Mouse (Mus musculus): ENCODE measurements around the gene Polk.

Gene Polk

DNA sequence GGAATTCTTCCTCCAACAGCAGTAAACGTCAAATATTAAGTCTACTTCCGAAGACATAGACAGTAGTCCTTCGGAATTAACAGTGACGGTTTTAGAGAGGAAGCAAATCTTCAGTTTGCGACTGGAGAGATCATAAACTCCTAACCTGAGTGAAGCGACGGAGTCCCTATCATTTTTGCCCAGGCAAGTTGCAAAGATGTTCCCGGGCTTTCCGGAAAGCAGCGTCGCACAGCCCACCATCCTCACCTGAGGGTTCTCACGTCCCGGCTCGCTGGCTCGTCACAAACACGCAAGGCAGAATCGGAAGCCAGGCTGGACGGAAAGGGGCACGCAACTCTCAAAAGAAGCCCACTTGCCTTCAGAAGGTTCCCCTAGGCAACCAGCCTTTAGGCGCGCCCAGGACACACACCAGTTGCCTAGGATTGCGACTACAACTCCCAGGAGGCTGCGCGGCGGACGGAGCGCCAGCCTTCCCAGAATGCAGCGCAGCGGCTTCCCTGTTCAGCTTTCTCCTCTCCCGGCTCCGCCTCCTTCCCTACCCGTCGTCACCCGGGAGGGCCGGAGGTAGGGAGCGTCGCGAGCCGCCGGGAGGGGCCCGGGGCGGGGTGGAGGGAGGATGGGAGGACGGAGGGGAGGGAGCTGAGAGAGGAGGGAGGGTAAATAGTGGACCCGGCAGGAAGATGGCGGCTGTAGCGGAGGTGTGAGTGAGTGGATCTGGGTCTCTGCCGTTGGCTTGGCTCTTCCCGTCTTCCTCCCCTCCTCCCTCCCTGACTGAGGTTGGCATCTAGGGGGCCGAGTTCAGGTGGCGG, at the start of gene Polk, which contains the start of gene Col4a3bp:
Polk (minus strand) TSS at position 499 of the 809 bp plus-strand sequence.
Col4a3bp (plus strand) TSS at position 538 of the 809 bp plus-strand sequence.
- peak; percentile 97 for DNase-seq (ENCODE audit: low read depth, low spot score)

DNA sequence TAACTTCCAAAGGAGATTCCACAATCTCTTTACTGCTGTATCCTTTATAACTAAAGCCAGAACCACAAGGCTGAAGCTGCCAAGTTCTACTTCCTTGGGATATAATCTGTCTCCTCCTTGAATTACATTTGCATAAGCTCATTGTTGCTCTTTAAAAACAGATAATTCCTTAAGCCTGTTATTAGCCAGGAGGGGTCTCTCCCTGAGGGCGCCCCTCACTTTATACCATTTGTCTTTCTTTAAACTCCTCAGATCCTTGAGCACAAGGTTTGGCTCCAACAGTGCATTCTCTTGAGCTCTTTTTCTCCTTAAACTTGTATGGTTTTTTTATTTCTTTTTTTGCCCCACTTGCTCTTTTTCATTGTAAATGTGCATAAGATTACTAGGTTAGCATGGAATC, 46.3 kb upstream of the Polk start:
- no peak for DNase-seq (ENCODE audit: low read depth, low spot score)

DNA sequence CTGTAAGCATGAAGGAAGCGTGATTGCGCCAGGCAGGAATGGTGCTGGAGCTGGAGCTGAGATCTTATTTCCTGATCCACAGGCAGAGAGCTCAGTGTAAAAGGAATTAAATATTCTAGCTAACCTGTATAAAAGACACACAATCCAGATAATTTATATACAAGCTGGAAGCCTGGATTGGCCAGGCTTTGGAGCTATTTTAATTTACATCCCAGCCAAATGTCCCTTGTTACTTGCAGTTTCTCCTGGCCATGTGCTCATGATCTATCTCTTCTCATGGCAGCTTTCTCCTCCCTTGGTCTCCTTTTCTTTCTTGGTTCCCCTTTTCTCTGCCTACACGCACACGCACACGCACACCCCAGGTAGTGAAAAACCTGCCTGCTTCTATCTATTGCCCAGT, 44.2 kb upstream of the Polk start:
- DNase-seq (ENCODE audit: low read depth, low spot score) = no peak

DNA sequence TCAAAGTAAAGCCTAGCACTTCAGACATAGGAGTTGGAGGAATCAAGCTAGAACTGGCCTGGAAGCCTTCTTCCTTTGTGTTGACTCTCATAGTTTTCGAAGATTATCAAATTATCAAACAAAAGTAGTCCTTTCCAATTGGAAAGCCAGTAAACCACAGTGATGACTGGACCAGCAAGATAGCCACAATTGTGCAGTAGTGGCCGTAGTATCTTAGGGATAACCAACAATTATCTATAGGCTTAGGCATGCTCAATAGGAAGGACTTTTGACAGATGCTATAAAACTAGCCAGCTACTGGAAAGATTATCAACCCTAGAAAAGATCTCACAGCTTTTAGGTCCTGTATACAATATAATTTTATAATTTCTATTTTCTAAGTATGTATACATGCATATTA, 41.8 kb upstream of the Polk start:
- no peak for DNase-seq (ENCODE audit: low read depth, low spot score)

DNA sequence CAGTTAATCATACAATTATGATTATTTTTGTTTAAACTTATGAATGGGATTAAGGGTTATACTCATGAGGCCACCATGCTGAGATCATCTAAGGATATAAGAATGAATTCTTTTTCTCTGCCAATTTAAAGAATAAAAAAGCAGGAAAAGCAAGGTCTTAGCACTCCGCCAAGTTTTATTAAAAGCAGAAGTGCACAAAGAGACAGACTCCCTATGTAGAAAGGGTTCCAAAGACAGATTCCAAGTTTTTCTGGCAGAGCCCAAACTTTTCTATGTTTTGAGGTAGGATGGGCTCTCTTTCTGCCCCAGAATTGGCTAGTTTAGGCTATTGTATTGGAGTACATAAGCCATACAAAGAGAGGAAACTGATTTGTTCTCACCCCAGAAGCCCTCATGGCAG, 37.6 kb upstream of the Polk start:
- no peak for DNase-seq (ENCODE audit: low read depth, low spot score)

DNA sequence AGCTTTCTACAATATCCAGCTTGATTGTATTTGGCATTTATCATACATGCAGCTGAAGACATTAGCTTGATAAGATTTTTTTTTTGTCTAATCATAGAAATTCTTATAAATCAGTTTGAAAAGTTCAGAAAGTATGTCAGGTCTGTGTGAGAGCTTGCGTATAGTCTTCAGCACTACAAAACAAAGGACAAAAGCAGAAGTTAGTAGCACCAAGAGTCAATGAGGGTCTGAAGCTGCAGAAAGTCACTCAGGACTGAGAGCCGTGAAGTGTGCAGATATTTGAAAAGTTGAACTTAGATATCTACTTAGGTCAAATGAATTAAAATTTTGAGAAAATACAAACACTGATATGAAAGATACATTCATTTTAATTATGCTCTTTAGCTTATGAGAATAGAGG, 36.7 kb upstream of the Polk start:
- DNase-seq (ENCODE audit: low read depth, low spot score) = no peak

DNA sequence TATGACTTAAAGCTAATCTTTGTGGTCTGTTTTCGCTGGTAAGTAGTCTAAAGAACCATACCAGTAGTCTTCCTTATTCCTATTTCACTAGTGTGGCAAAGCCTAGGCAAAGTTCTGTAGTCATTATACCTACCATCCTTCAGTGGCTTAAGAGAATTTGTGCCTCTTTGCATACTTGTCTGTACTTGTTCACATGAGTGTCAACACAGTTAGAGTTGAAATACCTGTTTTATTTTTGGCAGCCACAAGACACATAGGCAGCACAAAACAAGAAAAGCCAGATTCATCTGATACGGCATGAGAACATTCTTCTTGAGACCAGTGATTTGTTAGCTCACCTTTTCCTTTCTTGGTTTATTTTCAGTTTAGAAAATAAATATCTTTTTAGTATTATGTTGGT, 31.8 kb upstream of the Polk start:
- peak; percentile 4 for DNase-seq (ENCODE audit: low read depth, low spot score)

DNA sequence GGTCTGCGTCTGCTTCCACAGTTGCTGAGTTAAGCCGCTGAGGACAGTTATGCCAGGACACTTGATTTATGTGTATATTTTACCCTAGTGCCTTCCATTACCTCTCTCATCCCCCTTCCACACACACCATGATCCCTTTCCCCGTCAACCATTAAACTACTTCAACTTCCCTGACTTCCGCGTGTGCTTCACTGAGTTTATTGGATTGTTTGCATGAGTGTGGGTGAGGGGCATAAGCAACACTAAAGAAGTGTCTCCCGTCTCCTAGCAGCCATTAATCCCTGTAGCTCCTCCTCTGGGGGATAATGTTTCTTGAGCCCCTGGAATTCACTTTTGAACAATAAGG, 28.6 kb upstream of the Polk start:
- no peak for DNase-seq (ENCODE audit: low read depth, low spot score)

DNA sequence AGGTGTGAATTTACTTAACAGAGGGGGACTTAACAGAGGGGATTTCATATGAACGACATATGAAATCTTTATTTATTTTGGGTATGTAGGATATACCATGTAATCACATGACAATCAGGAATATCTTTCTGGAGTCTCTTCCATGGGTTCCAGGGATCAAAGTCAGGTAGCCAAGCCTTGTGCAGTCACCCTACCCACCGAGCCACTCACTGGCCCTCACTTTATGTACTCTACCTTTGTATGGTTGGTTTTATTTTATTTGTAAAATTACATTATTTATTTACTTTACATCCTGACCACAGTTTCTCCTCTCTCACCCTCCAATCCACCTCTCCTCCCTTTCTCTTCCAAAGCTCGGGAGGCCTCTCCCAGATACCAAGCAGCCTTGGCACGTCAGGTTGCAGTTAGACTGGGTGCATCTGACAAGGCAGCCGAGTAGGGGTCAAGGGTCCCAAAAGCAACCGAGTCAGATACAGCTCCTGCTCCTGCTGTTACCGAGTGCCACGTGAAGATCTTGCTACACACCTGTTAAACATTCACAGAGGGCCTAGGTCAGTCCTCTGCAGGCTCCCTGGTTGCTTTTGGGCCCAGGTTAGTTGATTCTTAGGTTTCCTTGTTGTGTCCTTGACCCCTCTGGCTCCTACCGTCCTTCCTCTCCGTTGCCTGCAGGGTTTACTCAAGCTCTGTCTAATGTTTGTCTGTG, 28.1 kb upstream of the Polk start:
- DNase-seq (ENCODE audit: low read depth, low spot score) = no peak

DNA sequence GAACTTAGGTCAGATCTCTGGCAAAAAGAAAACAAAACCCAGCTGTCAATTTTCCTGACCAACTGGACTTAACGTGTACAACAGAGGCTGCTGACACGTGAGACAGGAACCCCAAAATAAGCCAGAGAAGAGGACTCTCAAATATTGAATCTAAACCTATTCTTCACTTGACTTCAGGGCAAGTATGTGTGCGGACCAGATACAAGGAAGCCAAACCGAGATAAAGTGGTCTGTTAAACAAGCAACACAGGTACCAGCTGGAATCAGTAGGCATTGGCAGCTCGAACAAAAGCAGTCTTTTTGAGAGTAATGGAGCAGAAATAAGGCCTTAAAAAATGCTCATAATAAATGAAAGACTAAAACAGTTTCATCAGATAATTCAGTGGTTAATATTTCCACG, 25.6 kb upstream of the Polk start:
- no peak for DNase-seq (ENCODE audit: low read depth, low spot score)

DNA sequence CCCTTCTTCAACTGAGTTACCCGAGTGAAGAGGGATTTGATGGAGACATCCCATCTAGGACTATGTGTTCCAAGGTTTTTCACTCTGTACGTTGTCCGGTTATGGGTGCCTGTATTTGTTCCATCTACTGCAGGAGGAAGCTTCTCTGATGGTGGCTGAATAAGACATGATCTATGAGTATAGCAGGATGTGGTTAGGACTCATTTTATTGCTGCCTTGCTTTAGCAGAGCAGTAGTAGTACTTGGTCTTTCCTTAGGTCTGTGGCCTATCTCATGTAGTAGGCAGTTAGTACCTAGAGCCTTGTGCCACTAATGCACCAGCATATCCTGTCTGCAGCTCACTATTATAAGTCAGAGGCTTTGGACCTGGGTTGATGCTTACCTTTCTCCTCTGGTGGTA, 12.7 kb upstream of the Polk start:
- no peak for DNase-seq (ENCODE audit: low read depth, low spot score)

DNA sequence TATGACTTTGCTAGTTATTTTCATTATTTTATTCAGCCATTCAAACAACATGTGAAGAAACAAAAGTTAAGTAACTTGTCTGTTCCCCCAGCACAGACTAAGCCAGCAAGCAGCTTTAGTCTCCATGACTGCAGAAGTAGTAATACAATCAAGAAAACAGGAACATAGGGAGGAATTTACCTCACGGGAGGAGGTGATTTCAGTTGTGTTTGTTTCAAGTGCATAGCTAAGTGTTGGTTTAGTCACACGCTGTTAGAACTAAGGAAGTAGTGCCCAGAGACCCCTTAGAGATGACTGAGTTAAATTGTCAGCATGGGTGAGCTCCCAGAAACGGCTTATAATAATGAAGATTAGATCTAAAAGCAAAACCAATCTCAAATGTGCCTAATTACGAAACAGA, 5.6 kb upstream of the Polk start:
- DNase-seq (ENCODE audit: low read depth, low spot score) = no peak

DNA sequence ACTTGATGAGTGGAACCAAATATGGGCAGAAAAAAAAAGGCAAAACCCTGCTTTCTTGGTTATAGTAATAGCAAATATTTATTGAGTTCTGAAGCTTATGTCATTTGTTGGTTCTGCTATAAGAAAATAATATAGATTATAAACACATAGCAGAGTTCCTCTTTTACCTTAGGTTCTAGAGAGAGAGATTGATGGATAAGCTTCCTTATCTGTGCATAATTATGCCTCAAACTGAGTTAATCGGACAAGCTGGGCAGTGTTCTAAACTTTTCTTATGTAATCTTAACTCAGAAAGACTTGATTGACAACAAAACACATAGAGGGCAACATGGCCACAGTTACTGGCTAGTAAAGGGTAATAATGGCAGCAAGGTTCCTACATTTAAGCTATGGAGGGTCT, 4.9 kb upstream of the Polk start:
- no peak for DNase-seq (ENCODE audit: low read depth, low spot score)

DNA sequence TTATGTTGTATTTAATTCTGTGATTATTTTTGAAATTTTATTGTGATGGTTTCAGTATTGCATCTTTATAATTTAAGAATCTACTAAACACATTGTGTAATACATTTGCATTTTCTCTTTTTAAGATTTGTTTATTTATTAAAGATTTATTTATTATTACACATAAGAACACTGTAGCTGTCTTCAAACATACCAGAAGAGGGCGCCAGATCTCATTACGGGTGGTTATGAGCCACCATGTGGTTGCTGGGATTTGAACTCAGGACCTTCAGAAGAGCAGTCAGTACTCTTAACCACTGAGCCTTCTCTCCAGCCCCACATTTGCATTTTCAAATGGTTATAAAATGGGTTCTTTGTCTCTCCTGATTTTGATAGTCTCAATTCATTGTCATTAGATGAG, 2.1 kb upstream of the Polk start:
- DNase-seq (ENCODE audit: low read depth, low spot score) = no peak

DNA sequence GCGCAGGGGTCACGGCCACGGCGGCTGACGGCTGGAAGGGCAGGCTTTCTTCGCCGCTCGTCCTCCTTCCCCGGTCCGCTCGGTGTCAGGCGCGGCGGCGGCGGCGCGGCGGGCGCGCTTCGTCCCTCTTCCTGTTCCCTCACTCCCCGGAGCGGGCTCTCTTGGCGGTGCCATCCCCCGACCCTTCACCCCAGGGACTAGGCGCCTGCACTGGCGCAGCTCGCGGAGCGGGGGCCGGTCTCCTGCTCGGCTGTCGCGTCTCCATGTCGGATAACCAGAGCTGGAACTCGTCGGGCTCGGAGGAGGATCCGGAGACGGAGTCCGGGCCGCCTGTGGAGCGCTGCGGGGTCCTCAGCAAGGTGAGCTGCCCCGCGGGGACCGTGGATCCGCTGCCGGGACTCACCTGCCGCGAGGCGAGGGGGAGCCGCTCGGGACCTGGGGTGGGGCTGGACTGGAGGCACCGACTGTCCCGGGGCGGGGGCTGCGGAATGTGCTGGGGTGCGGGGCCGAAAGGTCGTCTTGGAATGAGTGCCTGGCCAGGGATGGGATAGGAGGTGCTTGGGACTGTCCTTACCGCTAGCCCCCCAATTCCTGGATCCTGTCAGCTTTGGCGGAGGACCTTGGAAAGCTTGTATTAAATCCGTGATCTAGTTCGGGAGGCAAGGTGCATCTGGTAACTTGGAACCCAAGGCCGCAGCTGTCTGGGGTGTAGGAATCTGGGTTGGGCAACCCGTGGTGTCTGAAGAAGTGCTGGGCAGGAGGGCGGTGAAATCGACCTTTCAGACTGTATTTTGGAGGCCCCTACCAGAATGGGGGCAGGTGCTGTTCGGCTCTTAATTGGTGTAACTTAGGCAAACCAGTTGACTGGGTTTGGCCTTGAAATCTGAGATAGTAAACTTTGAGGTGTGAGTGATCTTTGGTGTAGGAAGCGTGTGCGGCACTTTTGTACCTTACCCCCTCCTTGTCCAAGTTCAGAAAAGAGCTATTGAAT, 817 bp upstream of the Polk start:
- DNase-seq (ENCODE audit: low read depth, low spot score) = peak; percentile 13

DNA sequence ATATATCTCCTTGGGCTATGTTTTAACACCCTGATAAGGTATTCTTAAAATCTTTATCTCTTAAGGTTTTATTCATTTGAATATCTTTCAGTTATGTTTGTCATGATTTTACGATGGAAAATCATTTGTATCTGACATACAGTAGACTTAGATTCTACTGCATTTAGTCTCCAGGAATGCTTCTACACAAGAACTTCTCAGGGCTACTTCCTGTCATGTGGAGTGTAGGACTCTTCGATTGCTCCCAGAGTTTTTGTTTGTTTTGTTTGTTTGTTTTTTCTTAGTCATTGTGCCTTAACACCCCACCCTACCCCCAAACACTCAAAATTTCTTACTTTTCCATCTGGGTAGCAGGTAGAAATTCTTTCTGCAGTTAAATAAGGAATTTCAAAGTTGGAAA, 998 bp downstream of the Polk start:
- DNase-seq (ENCODE audit: low read depth, low spot score) = no peak

DNA sequence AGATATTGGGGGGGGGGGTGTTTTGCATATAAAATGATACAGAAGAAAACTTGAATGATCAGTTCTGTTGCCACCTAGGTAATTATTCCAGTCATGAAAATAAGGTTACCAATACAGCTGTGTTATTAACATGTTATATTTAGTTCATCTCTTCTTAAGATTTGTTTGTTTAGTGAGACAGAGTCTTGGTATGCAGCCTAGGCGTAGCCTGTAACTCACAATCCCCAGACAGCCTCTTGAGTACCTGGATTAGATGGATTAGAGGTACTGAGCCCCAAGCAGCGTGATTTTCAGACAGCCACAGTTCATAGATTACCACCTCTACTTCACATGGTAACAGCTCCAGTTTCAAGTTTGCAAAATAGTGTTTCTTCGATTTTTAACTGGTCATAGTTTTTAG, 4.3 kb downstream of the Polk start:
- no peak for DNase-seq (ENCODE audit: low read depth, low spot score)

DNA sequence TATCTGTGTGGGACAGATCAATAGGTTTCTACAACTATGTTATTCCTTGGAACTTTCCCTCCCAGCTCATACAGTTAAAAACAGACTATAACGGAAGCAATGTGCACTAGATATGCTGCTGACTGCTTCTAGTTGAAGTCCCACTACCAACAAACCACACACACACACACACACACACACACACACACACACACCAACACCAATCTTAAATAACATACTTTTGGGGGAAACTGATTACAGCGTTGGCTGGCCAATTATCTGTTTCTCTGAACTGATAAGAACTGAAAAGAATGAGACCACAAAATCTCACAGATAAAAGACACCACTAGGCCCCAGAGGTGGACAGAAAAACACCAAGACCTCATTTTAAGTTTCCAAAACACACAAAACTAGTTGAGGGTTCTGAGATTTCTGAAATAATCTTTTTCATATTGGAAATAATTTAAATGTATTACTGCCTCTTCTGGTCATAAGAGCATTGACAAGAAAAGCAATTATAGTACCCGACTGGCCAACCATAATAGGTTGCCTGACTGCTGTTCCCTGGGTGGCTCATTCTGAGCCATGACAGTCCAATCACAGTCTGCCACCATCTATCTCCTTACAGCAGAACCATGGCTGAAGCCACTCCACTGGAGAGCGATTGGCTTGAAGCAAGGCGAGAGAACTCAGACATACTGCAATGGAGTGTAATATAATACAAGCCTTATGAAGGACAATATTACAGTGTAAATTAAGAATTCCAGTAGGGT, 5.4 kb downstream of the Polk start:
- DNase-seq (ENCODE audit: low read depth, low spot score) = no peak

DNA sequence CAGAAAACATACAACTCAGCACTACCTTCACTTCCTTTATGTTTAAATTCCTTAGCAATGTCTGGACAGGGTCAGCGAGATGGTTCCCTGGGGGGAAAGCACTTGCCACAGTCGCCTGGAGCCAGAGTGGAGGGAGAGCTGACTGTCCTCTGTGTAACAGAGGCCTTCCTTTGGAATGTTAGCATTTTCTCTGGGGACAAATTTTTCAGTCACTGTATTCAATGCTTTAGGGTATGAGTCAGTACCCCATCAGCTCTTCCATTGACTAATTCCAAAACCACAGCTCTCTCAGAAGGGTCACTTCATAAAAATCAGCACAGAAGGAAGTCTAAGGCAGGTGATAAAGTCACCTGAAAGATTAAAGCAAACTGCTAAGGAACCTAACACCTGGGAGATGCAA, 8.6 kb downstream of the Polk start:
- no peak for DNase-seq (ENCODE audit: low read depth, low spot score)

DNA sequence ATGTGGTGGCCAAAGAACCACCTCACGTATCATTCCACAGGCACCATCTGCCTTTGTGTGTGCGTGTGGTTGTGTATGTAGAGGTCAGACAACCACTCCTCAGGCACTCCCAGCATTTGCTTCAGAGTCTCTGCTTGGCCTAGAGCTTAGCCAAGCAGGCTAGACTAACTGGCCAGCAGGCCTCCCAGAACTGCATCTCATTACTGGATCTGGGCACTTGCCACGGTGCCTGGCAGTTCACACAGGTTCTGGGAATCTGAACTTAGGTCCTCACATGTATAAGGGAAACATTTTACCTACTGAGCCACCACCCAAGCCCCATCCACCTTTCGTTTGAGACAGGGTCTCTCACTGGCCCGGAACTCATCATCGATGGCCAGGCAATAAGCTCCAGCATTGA, 10.2 kb downstream of the Polk start:
- no peak for DNase-seq (ENCODE audit: low read depth, low spot score)

DNA sequence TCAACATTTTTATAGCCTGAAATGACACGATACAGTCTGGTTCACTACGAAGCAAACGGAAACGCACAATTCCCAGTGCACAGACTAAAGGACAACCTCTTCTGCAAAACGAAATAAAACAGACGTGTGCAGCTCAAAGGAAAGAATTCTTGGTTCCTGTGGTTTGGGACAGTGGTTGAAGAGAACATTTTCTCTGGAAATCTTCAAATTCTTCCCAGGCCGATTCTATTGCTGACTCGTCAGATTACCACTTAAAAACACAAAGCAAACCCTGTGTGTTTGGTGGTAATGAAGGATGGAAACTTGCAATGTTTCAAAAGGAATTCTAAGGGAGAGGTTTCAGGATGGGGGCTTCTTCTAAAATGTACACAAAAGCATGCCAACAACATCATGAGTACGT, 12.3 kb downstream of the Polk start:
- no peak for DNase-seq (ENCODE audit: low read depth, low spot score)
